Mouse (Mus musculus) retina, embryonic 14.5 days (tissue): Measurements from ENCODE around the gene Olfr193.
"Not testable (repeated sequence)": the region's sequence is repeated elsewhere in the genome, so short reads cannot be mapped to it uniquely, and the experiment has no call there.

Experiments used
- DNase-seq: peaks from one replicate; pipeline ENCODE4 v3.0.0-alpha.2; 2015; ENCODE audit warnings: low spot score

Olfr193 gene

GRCm38 (mm10) chr16:59111781-59112180 is at the start of gene Olfr193:
TSS of gene Olfr193 (minus strand) at chr16:59111881.
- DNase-seq, result no peak

DNA sequence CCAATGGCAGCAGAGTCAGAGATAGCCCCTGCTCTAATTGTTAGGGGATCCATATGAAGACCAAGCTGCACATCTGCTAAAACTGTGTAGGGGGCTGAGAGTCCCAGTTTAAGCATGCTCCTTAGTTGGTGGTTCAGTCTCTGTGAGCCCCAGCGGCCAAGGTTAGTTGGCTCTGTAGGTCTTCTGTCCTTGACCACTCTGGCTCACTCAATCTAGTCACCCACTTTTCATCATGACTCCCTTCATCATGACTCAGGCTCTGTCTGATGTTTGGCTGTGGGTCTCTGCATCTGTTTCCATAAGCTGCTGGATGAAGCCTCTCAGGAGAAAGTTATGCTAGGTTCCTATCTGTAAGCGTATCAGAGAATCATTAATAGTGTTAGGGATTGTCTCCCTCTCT is 40.3 kb upstream of the Olfr193 start:
- DNase-seq, result no peak

GRCm38 (mm10) chr16:59146746-59147145 is 35.1 kb upstream of the Olfr193 start, which contains the start of gene Olfr195:
TSS of gene Olfr195 (plus strand) at chr16:59147046.
- no peak for DNase-seq

DNA sequence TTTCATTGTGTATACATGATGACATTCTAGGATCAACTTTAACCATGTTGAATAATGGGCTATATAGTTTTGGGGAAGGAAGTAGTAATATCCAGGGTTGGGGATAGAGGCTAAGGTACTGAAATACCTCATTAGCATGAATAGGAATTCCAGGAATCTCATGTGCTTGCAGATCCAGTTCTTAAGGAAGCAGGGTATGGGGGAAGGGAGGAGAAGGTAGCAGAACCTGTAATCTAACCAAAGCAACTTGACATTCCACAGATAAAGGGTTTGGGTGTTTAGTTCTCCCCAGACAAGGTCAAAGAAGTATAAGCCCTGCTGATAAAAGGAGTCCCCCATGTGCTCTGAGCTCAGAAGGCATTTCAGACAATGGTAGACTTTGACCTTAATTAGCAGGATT is 29.4 kb upstream of the Olfr193 start:
- DNase-seq, result no peak

DNA sequence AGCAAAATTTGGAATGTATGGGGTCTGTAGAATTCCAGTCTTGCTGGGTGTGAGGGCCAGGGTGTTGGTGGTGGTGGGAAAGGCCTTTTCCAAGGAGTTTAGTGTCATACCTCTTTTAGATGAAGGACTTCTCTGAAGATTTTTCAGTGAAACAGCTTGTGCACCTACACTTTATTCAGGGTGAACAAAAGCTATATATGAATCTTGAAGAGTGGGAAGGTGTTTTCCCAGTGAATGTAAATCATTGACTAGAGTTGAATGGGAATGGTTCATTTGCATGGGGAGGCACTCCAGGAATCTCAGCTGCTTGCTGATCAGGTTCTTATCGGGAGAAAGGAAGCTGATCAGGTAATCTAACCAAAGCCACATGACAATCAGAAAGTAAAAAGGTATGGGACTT is 19.1 kb upstream of the Olfr193 start:
- no peak for DNase-seq

DNA sequence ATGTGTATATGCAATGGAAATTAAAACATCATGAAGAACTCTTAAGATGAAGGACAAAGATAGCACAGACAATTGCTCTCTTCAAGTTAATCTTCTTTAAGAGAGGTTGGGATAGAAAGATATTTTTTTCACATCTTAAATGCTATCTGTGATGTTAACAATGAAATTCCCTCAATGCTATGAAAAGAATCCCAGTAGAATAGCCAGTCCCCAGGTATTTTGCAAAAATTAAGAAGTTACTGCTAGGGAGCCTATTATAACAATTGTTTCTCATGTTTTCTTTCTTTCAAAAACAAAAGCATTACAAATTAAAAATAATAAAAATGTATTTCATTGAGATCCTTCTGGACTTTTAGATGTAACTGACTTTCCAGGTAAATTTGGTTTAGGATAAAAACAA is 9.3 kb upstream of the Olfr193 start, which contains the start of gene Olfr194:
TSS of gene Olfr194 (minus strand) at position 101 of the 400 bp plus-strand sequence.
- DNase-seq, result no peak

DNA sequence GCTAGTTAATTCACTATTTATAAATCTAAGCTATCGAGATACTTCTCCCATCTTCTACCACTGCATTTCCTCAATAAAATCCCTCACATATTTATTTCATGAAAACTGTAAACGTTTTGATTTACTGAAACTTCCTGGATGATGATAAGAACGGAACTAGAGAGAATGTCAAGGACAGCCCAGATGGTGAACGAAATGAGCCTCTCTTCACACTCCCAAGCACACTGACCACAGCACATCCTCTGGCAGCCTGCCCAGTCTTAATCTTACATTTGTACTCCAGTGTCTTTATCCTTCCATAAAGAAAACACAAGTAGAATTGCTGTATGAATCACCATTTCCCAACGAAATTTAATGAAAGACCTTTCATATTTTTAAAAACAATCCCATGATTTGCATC is 3.2 kb downstream of the Olfr193 start:
- not testable (repeated sequence) for DNase-seq

GRCm38 (mm10) chr16:59105312-59105711 is 6.4 kb downstream of the Olfr193 start:
- DNase-seq, result no peak

DNA sequence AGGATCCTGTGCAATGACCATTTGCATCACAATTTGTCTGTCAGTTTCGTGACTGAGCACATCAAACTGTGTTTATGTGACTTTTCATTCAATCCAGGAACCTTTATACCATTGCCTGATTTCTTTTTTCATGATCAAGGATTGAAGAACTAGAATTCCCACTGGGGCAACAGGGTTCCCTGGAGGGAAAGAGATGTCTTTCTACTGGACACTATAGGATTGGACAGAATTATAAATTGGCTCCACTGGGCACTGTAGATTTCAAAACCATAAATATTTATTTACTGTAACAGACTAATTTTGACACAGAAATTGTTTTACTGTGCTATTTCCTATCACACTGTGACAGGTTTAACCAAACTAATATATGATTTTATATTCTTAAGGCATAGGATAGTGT is 22.0 kb downstream of the Olfr193 start, which contains the start of gene Olfr191:
TSS of gene Olfr191 (minus strand) at position 101 of the 400 bp plus-strand sequence.
- DNase-seq, result not testable (repeated sequence)

GRCm38 (mm10) chr16:59081113-59081512 is 30.6 kb downstream of the Olfr193 start:
- DNase-seq, result not testable (repeated sequence)

- DNase-seq, result no peak
These were observed 33.8 kb downstream of the Olfr193 start, which contains the start of gene Olfr190 for GRCm38 (mm10) chr16:59077905-59078304. TSS of gene Olfr190 (minus strand) at chr16:59078005.

- DNase-seq, result no peak
These were observed 38.2 kb downstream of the Olfr193 start for GRCm38 (mm10) chr16:59073520-59073919.

GRCm38 (mm10) chr16:59071755-59072154 is 39.9 kb downstream of the Olfr193 start:
- DNase-seq, result no peak

GRCm38 (mm10) chr16:59062411-59062810 is 49.3 kb downstream of the Olfr193 start:
- not testable (repeated sequence) for DNase-seq
